Mouse (Mus musculus): ENCODE data around the gene Arhgap1.

The Arhgap1 gene

GRCm38 (mm10) chr2:91649152-91649551 lies 508 bp upstream of the Arhgap1 start:
- DNase-seq (ENCODE audit: low spot score): no peak

- no peak for DNase-seq (ENCODE audit: low spot score)
Observed at GRCm38 (mm10) chr2:91650360-91650995, 818 bp downstream of the Arhgap1 start.

GRCm38 (mm10) chr2:91651458-91652258 lies 2.0 kb downstream of the Arhgap1 start:
- DNase-seq (ENCODE audit: low spot score): no peak

GRCm38 (mm10) chr2:91652863-91653262 lies 3.2 kb downstream of the Arhgap1 start:
- no peak for DNase-seq (ENCODE audit: low spot score)

- DNase-seq (ENCODE audit: low spot score): no peak
Observed at GRCm38 (mm10) chr2:91655388-91655787, 5.7 kb downstream of the Arhgap1 start.

GRCm38 (mm10) chr2:91655827-91656226 lies 6.2 kb downstream of the Arhgap1 start:
- DNase-seq (ENCODE audit: low spot score): no peak

- no peak for DNase-seq (ENCODE audit: low spot score)
Observed at GRCm38 (mm10) chr2:91656774-91657173, 7.1 kb downstream of the Arhgap1 start.

- DNase-seq (ENCODE audit: low spot score): no peak
Observed at GRCm38 (mm10) chr2:91659657-91660056, 10.0 kb downstream of the Arhgap1 start.

- no peak for DNase-seq (ENCODE audit: low spot score)
Observed at GRCm38 (mm10) chr2:91660981-91661380, 11.3 kb downstream of the Arhgap1 start.

GRCm38 (mm10) chr2:91664780-91665179 lies 15.1 kb downstream of the Arhgap1 start:
- DNase-seq (ENCODE audit: low spot score): no peak

GRCm38 (mm10) chr2:91666386-91666910 lies 16.8 kb downstream of the Arhgap1 start:
- no peak for DNase-seq (ENCODE audit: low spot score)

GRCm38 (mm10) chr2:91667747-91668146 lies 18.1 kb downstream of the Arhgap1 start:
- DNase-seq (ENCODE audit: low spot score): no peak

- no peak for DNase-seq (ENCODE audit: low spot score)
Observed at GRCm38 (mm10) chr2:91669326-91669725, 19.7 kb downstream of the Arhgap1 start.

- no peak for DNase-seq (ENCODE audit: low spot score)
Observed at GRCm38 (mm10) chr2:91670038-91670437, 20.4 kb downstream of the Arhgap1 start.

- no peak for DNase-seq (ENCODE audit: low spot score)
Observed at GRCm38 (mm10) chr2:91673587-91673986, 23.9 kb downstream of the Arhgap1 start.

- DNase-seq (ENCODE audit: low spot score): no peak
Observed at GRCm38 (mm10) chr2:91674895-91675294, 25.2 kb downstream of the Arhgap1 start.

- no peak for DNase-seq (ENCODE audit: low spot score)
Observed at GRCm38 (mm10) chr2:91676420-91676819, 26.8 kb downstream of the Arhgap1 start.

- DNase-seq (ENCODE audit: low spot score): no peak
Observed at GRCm38 (mm10) chr2:91676961-91677360, 27.3 kb downstream of the Arhgap1 start.

GRCm38 (mm10) chr2:91682850-91683249 lies 33.2 kb downstream of the Arhgap1 start:
- DNase-seq (ENCODE audit: low spot score): no peak

- no peak for DNase-seq (ENCODE audit: low spot score)
Observed at GRCm38 (mm10) chr2:91683919-91684318, 34.3 kb downstream of the Arhgap1 start.

GRCm38 (mm10) chr2:91689452-91689851 lies 39.8 kb downstream of the Arhgap1 start:
- DNase-seq (ENCODE audit: low spot score): no peak

GRCm38 (mm10) chr2:91695436-91696224 lies 46.0 kb downstream of the Arhgap1 start:
- no peak for DNase-seq (ENCODE audit: low spot score)

GRCm38 (mm10) chr2:91696225-91696590 lies 46.5 kb downstream of the Arhgap1 start:
- no peak for DNase-seq (ENCODE audit: low spot score)
